Mouse (Mus musculus) E14TG2a.4 (cell line): ENCODE measurements around the gene Cdh22.
A peak's percentile ranks its signal among the peaks of the same experiment; 100 is the strongest.

ENCODE experiments used
- H3K27me3 ChIP-seq: 2 replicates; pipeline ENCODE4 v1.6.1; 2014; ENCODE audit warnings: low read length, control low read depth; ENCODE audit not compliant: insufficient read depth
- H3K36me3 ChIP-seq: 2 replicates; pipeline ENCODE4 v1.6.1; 2014; ENCODE audit warnings: low read length, control low read depth; ENCODE audit not compliant: insufficient read depth
- H3K4me1 ChIP-seq: replicated peaks from 2 replicates; pipeline ENCODE4 v1.6.1; 2014; ENCODE audit warnings: low read depth, low read length, control low read depth
- H3K4me3 ChIP-seq: replicated peaks from 2 replicates; pipeline ENCODE4 v1.5.1; 2014; ENCODE audit warnings: mild to moderate bottlenecking, low read length
- H3K9me3 ChIP-seq: 2 replicates; pipeline ENCODE4 v1.6.1; 2014; ENCODE audit warnings: low read length, control low read depth
- CTCF ChIP-seq: conservative IDR thresholded peaks from 2 replicates; pipeline ENCODE4 v1.5.1; 2014; ENCODE audit warnings: low read length
- NANOG ChIP-seq: IDR thresholded peaks from 2 replicates; pipeline ENCODE4 v1.6.1; 2014; ENCODE audit warnings: borderline replicate concordance, low read length, mixed read lengths
- POU5F1 ChIP-seq: IDR thresholded peaks from 2 replicates; pipeline ENCODE4 v1.6.1; 2014; ENCODE audit warnings: low read length, borderline replicate concordance

The Cdh22 gene

DNA sequence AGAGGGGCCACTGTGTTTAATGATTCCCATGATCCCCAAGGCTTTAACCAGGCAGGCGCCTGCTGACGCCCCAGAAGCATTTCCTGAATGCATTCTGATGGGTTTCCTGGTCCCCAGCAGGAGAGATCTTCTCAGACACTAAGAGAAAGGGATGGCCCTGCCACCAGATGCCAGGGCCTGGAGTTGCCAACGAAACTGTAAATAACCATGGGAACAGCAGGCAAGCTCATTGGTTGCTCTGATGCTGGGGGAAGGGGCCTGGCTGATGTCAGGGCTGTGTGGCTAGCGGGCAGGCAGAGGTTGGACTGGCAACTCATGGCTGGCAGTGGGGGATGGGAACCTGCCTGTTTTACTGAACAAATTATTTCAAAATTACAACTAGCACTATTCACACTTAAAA is 38.9 kb upstream of the Cdh22 start:
- Histone ChIP-seq H3K27me3 (no peaks in the 10 kb centered on the region), H3K4me1 (peaks cover 14% of the 10 kb centered on the region), H3K4me3 (no peak overlapping the region), H3K9me3 (no peaks in the 10 kb centered on the region), H3K36me3 (peaks cover 24% of the 10 kb centered on the region)
- TF ChIP-seq CTCF (no peak), POU5F1 (no peak), NANOG (no peak)

GRCm38 (mm10) chr2:165271326-165271725 is 36.7 kb upstream of the Cdh22 start:
- no peak overlapping the region for H3K4me3 ChIP-seq
- TF ChIP-seq CTCF: no peak
- no peak for TF ChIP-seq NANOG
- TF ChIP-seq POU5F1: no peak
- H3K36me3 ChIP-seq: peaks cover under 1% of the 10 kb centered on the region

DNA sequence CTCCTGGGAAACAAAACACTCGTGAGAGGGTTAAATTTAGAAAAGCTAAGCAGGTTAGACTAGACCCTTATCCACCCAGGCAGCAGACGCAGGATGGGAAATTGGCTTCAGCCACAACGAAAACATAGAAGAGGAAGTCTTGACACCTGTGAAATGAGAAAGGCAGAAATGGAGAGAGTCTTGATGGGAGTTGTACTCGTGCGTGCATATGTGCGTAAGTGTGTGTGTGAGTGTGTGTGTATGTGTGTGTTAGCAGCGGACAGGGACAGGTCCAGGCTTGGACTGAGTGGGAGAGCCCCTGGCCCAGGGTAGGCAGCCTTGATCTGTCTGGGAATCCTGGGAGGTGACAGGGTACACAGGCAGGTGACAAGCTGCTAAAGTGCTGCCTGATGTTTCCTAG is 36.2 kb upstream of the Cdh22 start:
- no peaks in the 10 kb centered on the region for H3K9me3 ChIP-seq
- TF ChIP-seq CTCF (no peak), NANOG (no peak), POU5F1 (no peak)
- no peaks in the 10 kb centered on the region for H3K36me3 ChIP-seq
- H3K27me3 ChIP-seq: peaks cover 10% of the 10 kb centered on the region
- peaks cover 26% of the 10 kb centered on the region for H3K4me1 ChIP-seq
- H3K4me3 ChIP-seq: no peak overlapping the region

More at GRCm38 (mm10) chr2:165271326-165271725, 36.7 kb upstream of the Cdh22 start:
- Histone ChIP-seq H3K9me3 (no peaks in the 10 kb centered on the region), H3K27me3 (peaks cover 7% of the 10 kb centered on the region), H3K4me1 (peaks cover 26% of the 10 kb centered on the region)

GRCm38 (mm10) chr2:165266739-165267138 is 32.1 kb upstream of the Cdh22 start:
- TF ChIP-seq POU5F1 (no peak), NANOG (no peak), CTCF (no peak)
- peaks cover 29% of the 10 kb centered on the region for H3K4me1 ChIP-seq
- no peaks in the 10 kb centered on the region for H3K9me3 ChIP-seq
- H3K4me3 ChIP-seq: 0 out of 2 replicates have a peak overlapping the region, but pooled peaks have one; percentile 7
- H3K36me3 ChIP-seq: no peaks in the 10 kb centered on the region
- H3K27me3 ChIP-seq: peaks cover 10% of the 10 kb centered on the region

- H3K9me3 ChIP-seq: no peaks in the 10 kb centered on the region
- H3K4me1 ChIP-seq: peaks cover 29% of the 10 kb centered on the region
- peaks cover 10% of the 10 kb centered on the region for H3K27me3 ChIP-seq
- TF ChIP-seq CTCF: no peak
- no peak for TF ChIP-seq POU5F1
- no peak for TF ChIP-seq NANOG
- no peaks in the 10 kb centered on the region for H3K36me3 ChIP-seq
- H3K4me3 ChIP-seq: no peak overlapping the region
Observed at GRCm38 (mm10) chr2:165263861-165264260, 29.2 kb upstream of the Cdh22 start.

- peaks cover 27% of the 10 kb centered on the region for H3K4me1 ChIP-seq
- H3K27me3 ChIP-seq: peaks cover 17% of the 10 kb centered on the region
- no peak for TF ChIP-seq NANOG
- no peak overlapping the region for H3K4me3 ChIP-seq
- H3K36me3 ChIP-seq: no peaks in the 10 kb centered on the region
- no peaks in the 10 kb centered on the region for H3K9me3 ChIP-seq
Observed at GRCm38 (mm10) chr2:165262274-165262990, 27.8 kb upstream of the Cdh22 start.

DNA sequence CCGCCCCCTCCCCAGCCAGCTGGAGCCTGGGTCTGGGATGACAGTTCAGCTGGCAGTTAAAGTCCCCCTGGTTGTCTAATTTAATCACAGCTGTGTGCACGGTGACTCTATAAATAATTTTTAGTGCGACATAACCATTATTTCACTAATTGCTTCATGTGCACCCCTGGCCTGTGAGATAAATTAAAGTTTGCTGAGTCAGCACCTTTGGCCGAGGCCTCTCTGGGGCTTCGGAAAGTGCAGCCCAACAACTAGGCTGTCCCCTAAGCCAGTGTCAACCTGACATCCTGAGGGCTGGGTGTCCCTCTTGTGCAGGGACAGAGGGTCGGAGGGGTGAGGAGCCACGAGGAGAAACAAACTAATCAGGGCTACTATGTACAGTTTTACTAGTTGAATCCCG is 25.2 kb upstream of the Cdh22 start:
- Histone ChIP-seq H3K36me3 (no peaks in the 10 kb centered on the region), H3K27me3 (peaks cover 24% of the 10 kb centered on the region), H3K9me3 (no peaks in the 10 kb centered on the region), H3K4me3 (no peak overlapping the region), H3K4me1 (peaks cover 15% of the 10 kb centered on the region)
- no peak for TF ChIP-seq POU5F1
- TF ChIP-seq CTCF: no peak
- no peak for TF ChIP-seq NANOG

DNA sequence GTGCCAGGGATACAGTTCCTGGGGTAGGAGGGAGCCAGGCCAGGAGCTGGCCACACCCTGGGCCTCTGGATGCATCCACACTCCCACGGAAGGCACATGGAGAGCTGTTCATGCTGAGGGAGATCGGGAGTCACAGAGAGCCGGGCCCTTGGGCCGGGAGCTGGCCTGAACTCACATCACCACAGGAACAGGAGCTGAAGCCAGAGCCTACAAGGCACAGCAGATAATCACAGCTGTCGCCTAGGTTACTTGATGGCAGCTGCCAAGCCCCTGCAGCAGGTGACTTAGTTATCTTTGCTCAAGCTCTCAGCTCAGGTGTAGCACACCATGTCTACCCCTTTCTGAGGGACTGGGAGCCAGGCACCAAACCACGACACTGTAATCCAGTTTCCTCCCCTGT is 23.7 kb upstream of the Cdh22 start:
- Histone ChIP-seq H3K9me3 (no peaks in the 10 kb centered on the region), H3K4me1 (peaks cover 18% of the 10 kb centered on the region), H3K4me3 (no peak overlapping the region), H3K27me3 (peaks cover 28% of the 10 kb centered on the region), H3K36me3 (no peaks in the 10 kb centered on the region)
- TF ChIP-seq CTCF (no peak), NANOG (no peak), POU5F1 (no peak)

- Histone ChIP-seq H3K27me3 (peaks cover 38% of the 10 kb centered on the region), H3K4me1 (peaks cover 16% of the 10 kb centered on the region), H3K4me3 (no peak overlapping the region), H3K9me3 (no peaks in the 10 kb centered on the region), H3K36me3 (no peaks in the 10 kb centered on the region)
- TF ChIP-seq NANOG (no peak), CTCF (no peak), POU5F1 (no peak)
Observed at GRCm38 (mm10) chr2:165257151-165257834, 22.6 kb upstream of the Cdh22 start.
